Mouse (Mus musculus) T-helper 1 cell (primary cell): ENCODE measurements around the gene Mcl1.
"Not testable (repeated sequence)": the region's sequence is repeated elsewhere in the genome, so short reads cannot be mapped to it uniquely, and the experiment has no call there.

Experiments used
- in situ Hi-C: fragments of 300-600 bp; cut with MboI, MseI; formaldehyde crosslinking; loops from one replicate; pipeline ENCODE4 v1.15.1; 2025; ENCODE audit warnings: high pct_unique_total_duplicates

Gene Mcl1

GRCm38 (mm10) chr3:95658236-95658867, at the start of gene Mcl1:
Gene Mcl1 (plus strand): TSS chr3:95658788.
- in situ Hi-C loops: no loop called here

GRCm38 (mm10) chr3:95609195-95609594, 49.4 kb upstream of the Mcl1 start:
- in situ Hi-C loops: no loop called here

- in situ Hi-C loops: no loop called here
Observed at GRCm38 (mm10) chr3:95613996-95614395, 44.6 kb upstream of the Mcl1 start.

- in situ Hi-C loops: loop anchor here (5.0 kb wide), 1 partner anchor 281 kb away; no protein-coding TSS in a partner anchor
Observed at GRCm38 (mm10) chr3:95618511-95618910, 40.1 kb upstream of the Mcl1 start.

- in situ Hi-C loops: no loop called here
Observed at GRCm38 (mm10) chr3:95621241-95621640, 37.3 kb upstream of the Mcl1 start.

GRCm38 (mm10) chr3:95622421-95622820, 36.2 kb upstream of the Mcl1 start:
- in situ Hi-C loops: not testable (repeated sequence)

GRCm38 (mm10) chr3:95623551-95623950, 35.0 kb upstream of the Mcl1 start:
- in situ Hi-C loops: no loop called here

- in situ Hi-C loops: not testable (repeated sequence)
Observed at GRCm38 (mm10) chr3:95623991-95624515, 34.5 kb upstream of the Mcl1 start.

GRCm38 (mm10) chr3:95624628-95625503, 33.7 kb upstream of the Mcl1 start, which contains the start of gene Ensa:
Gene Ensa (plus strand): TSS chr3:95624993.
- in situ Hi-C loops: no loop called here

- in situ Hi-C loops: no loop called here
Observed at GRCm38 (mm10) chr3:95627763-95628162, 30.8 kb upstream of the Mcl1 start.

GRCm38 (mm10) chr3:95629755-95630154, 28.8 kb upstream of the Mcl1 start:
- in situ Hi-C loops: no loop called here

GRCm38 (mm10) chr3:95630856-95631255, 27.7 kb upstream of the Mcl1 start:
- in situ Hi-C loops: no loop called here

GRCm38 (mm10) chr3:95631304-95631703, 27.3 kb upstream of the Mcl1 start:
- in situ Hi-C loops: no loop called here

- in situ Hi-C loops: no loop called here
Observed at GRCm38 (mm10) chr3:95632648-95633588, 25.7 kb upstream of the Mcl1 start.

- in situ Hi-C loops: no loop called here
Observed at GRCm38 (mm10) chr3:95635636-95636035, 23.0 kb upstream of the Mcl1 start.

GRCm38 (mm10) chr3:95636072-95636471, 22.5 kb upstream of the Mcl1 start:
- in situ Hi-C loops: no loop called here

GRCm38 (mm10) chr3:95639694-95640093, 18.9 kb upstream of the Mcl1 start:
- in situ Hi-C loops: no loop called here

- in situ Hi-C loops: no loop called here
Observed at GRCm38 (mm10) chr3:95643097-95643496, 15.5 kb upstream of the Mcl1 start.

- in situ Hi-C loops: no loop called here
Observed at GRCm38 (mm10) chr3:95645313-95646235, 13.0 kb upstream of the Mcl1 start.

GRCm38 (mm10) chr3:95648016-95648415, 10.6 kb upstream of the Mcl1 start:
- in situ Hi-C loops: no loop called here
